Mouse (Mus musculus) right cerebral cortex, postnatal 36 days (tissue): Measurements from ENCODE around the gene Pxylp1.
A peak's percentile ranks its signal among the peaks of the same experiment; 100 is the strongest.

Experiments used
- DNase-seq, 2 experiments: peaks; one replicate each; pipeline ENCODE4 v3.0.0; 2022; ENCODE audit warnings: low spot score in 2 of 2, mixed read lengths in 1 of 2

The Pxylp1 gene

GRCm38 (mm10) chr9:96890756-96891155, 1.7 kb downstream of the Pxylp1 start:
- no peak for DNase-seq

- DNase-seq, result no peak
Observed at GRCm38 (mm10) chr9:96890266-96890665, 2.2 kb downstream of the Pxylp1 start.

DNA sequence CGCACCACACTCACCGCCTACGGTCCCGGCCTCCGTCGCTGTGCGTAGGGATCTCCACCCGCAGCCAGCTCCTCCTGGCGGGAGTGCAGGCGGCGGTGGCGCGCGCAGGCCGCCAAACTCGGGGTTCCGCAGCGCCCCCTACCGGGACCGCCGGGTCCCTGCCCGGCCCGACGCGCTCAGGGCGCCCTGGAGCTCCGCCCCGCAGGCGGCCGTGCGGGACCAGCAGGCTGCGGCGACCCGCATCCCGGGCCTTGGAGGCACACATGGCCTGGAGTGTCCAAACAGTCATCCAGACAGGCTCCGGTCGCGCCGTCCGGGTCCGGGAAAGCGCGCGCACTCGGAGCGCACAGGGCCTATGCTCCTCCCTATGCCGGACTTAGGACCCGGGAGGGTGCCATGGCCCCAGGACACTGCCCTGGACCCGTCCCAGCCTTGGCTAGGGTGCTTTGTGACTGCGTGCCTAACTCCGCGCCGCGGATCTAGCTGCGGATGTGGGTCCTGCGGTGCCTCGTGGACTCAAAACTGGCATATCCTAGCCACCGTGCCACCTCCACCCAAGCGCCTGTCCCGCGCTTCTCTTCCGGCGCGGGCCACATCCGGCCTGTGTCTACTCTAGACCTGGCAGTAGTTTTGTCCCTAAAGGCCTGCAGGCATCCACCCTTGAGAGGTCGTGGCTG, 3.0 kb downstream of the Pxylp1 start:
- peak; percentile 69 to 72 for DNase-seq

DNA sequence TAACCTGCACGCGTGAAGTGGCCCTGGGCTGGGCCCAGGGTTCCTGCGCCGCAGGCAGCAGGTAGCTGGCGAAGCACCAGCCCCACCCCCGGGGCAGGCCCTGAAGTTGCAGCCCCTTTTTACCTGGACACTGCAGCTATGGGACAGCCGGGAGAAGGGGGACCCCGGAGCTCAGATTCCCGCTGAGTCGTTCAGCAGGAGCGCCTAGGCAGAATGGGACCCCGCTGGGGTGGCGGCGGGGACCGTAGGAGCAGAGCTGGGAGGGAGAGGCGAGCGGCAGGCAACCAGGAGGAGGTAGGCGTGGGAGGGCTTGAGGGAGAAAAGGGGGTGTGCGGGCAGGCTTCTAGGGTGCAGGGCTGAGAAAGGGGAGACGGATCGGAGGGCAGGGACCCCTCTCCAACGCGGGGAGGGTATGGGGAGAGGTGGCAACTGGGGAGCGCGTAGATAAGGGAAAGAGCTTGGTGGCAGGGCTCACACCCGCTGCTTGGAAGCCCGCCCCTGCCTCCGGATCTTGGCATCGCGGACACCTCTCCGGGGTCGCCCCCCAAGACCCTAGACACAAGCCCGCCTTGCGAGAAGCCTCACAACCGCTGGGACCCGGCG, 3.6 kb downstream of the Pxylp1 start:
- peak in 1 of 2 experiments; percentile 15 for DNase-seq

- DNase-seq, result no peak
Observed at GRCm38 (mm10) chr9:96887954-96888353, 4.5 kb downstream of the Pxylp1 start.

DNA sequence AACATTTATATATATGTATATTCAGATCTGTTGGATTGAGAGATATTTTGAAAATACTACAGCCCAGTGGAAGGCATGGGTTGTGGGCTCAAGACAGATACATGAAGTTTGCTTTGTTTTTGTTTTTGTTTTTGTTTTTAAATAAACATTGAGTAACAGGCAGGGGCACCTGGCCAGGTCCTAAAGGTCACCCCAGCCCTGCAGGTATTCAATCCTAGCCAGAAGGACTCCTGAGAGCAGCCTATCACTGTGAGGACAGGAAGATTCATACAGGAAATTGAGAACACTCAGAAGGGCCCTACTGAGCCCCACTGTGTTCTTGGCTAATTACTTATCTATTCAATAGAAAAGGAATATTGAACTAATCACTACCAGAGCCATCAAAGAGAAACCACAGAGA, 5.0 kb downstream of the Pxylp1 start:
- DNase-seq, result no peak

GRCm38 (mm10) chr9:96885781-96886180, 6.7 kb downstream of the Pxylp1 start:
- DNase-seq, result no peak

- DNase-seq, result no peak
Observed at GRCm38 (mm10) chr9:96882496-96883265, 9.8 kb downstream of the Pxylp1 start.

DNA sequence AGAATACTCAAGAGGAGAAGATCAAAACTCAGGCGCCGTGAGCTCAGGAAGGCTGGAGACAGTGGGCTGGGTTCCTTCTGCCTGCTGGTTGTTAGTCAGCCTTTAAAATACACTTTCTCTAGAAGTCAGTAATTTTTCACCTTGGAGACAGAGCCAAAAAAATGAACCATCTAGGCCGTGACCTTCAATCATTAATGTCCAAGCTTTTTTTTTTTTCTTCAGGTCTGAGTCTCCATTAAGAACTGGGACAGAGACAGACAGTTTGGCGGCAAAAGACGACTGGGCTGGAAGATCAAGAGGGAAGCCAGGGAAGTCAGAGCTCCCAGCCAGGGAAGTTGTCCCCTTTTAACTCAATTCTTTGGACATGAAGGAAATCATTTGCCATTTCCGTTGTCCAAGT, 10.6 kb downstream of the Pxylp1 start:
- no peak for DNase-seq

GRCm38 (mm10) chr9:96879024-96879423, 13.4 kb downstream of the Pxylp1 start:
- DNase-seq, result no peak

DNA sequence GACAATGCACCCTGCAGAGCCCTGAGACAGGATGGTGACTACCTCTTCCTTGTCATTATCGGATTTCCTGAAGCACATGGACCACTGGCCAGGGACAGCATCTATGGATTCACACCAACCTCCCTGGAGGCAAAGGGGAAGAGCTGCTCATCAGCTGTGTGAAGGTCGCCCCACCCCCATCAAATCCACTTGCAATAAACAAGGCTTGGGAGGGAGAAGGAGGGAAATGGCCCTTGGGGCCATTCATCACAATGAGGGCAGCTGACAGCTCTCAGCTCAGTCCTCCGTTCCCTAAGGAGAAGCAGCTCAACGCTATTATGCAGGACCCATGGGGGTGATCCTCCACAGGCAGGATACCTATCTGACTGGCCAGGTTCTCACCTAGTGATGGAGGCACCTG, 14.0 kb downstream of the Pxylp1 start:
- no peak for DNase-seq

DNA sequence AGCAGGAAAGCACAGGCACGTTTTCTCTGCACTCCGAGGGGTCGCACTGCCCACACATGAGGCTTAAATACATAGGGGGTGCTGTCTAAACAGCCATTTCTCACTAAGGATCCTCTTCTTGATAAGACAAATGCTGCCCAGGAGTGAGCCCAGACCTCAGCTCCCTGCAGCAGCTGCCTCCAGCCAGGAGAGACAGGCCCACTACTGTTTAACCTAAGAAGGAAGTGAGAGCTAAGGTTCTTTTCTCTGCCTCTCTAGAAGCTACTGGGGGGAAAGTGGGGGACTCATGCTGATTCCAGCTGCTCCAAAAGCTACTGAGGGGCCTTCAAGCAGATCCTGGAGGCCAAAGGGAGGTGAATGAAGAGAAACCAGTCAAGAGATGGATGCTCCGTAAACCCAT, 16.8 kb downstream of the Pxylp1 start:
- no peak for DNase-seq

- DNase-seq, result peak in 1 of 2 experiments; percentile 43
Observed at GRCm38 (mm10) chr9:96873082-96873481, 19.4 kb downstream of the Pxylp1 start.

DNA sequence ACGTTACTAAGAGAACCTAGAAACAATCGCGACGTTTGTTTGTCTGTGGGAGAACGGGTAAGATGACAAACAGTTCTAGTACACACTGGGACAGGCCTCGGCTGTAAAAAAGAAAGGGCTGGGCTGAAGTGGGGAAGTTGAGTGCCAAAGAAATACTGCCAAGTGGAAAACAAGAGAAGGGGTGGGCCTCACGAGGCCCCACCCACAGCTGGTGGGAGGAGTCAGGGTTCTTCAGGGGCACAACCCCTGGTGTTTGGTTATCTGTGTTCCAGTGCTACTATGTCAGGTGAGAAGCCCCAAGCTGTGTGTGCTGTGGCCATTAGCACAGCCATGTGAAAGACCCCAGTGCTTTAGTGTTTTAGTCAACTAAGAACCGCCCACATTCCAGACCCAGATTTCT, 22.4 kb downstream of the Pxylp1 start:
- no peak for DNase-seq

GRCm38 (mm10) chr9:96869542-96869941, 22.9 kb downstream of the Pxylp1 start:
- no peak for DNase-seq

DNA sequence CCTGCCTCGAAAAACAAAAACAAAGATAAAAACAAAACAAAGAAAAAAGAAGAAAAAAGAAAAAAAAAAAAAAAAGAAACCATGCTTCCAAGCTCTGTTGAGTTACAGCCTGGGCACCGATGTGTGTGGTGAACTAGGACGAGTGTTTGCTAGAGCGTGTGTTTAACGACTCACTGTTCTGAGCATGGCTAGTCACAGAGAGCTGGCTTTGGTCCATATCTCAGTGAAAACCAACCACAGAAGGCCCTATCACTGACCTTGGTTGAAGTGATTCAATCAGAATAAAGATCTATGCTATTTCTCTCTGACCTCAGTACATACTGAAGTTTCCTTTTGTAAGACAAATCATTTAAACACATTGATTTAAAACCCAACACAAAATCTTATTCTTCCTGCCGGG, 23.9 kb downstream of the Pxylp1 start:
- DNase-seq, result no peak

DNA sequence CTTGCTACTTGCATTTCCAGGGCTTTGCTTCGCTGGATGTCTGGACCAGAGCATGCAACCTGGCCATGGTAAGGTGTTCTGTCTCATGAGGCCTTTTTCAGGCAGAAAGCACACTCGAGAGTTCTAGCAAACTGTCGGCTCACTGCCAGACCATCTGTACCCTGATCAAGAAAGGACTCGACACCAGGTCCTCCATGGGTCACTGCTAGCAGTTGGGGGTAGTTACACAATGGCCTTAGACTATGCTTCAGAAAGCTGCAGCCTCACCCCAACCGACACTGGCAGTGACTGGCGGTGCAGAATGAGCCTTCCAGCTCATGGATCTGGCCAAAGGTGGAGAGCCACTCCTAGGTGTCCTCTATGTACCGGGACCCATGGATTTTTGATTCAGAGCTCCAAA, 25.3 kb downstream of the Pxylp1 start:
- DNase-seq, result no peak

- DNase-seq, result no peak
Observed at GRCm38 (mm10) chr9:96866196-96866595, 26.3 kb downstream of the Pxylp1 start.

GRCm38 (mm10) chr9:96865473-96866050, 26.9 kb downstream of the Pxylp1 start:
- DNase-seq, result peak in 1 of 2 experiments; percentile 55

- no peak for DNase-seq
Observed at GRCm38 (mm10) chr9:96863539-96863938, 28.9 kb downstream of the Pxylp1 start.

GRCm38 (mm10) chr9:96862836-96863235, 29.6 kb downstream of the Pxylp1 start:
- DNase-seq, result no peak

DNA sequence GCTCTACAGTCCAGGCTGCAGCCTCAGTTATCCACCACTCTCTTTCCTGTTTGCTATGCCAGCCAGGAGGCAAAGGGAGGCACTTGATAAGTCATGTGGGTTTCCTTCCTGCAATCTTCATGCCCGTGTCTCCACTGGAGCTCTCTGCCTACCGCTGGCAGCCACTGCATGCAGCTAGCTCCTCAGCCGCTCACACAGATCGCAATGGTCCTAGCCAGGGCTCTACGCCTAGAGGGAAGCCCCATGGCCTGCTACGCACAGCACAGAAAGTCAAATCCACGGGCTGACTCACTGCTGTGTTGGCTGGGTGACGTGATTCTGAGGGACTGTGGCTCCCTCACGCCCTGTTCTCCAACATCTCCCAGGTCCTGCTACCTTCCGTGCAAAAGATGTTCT, 31.4 kb downstream of the Pxylp1 start:
- DNase-seq, result no peak
